Mouse (Mus musculus) layer of hippocampus, adult 2 months (tissue): ENCODE results near the gene Cfi. TPM values are rescaled to one million over a fixed set of nuclear protein-coding genes. Genes with fewer than 3 reads are reported as not detected.

Experiments used
- DNase-seq, 2 experiments: peaks; one replicate each; pipeline ENCODE4 v3.0.0; 2022; ENCODE audit warnings: low spot score in 2 of 2
- H3K27ac ChIP-seq: fragments of 200-600 bp; 2 replicates; pipeline ENCODE4 v1.8.1; 2022
- H3K4me3 ChIP-seq: fragments of 200-600 bp; 2 replicates; pipeline ENCODE4 v1.8.1; 2022; ENCODE audit warnings: mild to moderate bottlenecking
- CTCF ChIP-seq: fragments of 200-600 bp; conservative IDR thresholded peaks from 2 replicates; pipeline ENCODE4 v1.8.1; 2022; ENCODE audit warnings: antibody characterized with exemption, mild to moderate bottlenecking, moderate library complexity
- total RNA-seq, 2 experiments: library from RNA; stranded (reverse); gene quantifications; 2 replicates each; pipeline ENCODE4 v1.2.3; 2021

The Cfi gene
- total RNA-seq, 2 experiments from 2014 or later: not detected

GRCm38 (mm10) chr3:129830626-129831025 is 5.1 kb upstream of the Cfi start:
- DNase-seq: peak; percentile 4 to 23
- peak overlapping the region; percentile 89 for H3K27ac ChIP-seq
- no peak for TF ChIP-seq CTCF
- H3K4me3 ChIP-seq: peak overlapping the region; percentile 99

GRCm38 (mm10) chr3:129831035-129831568 is 4.6 kb upstream of the Cfi start, which contains the start of gene Gar1:
Gar1 (minus strand) TSS chr3:129831396.
- peak within 1 kb of the TSS; percentile 89 for H3K27ac ChIP-seq
- H3K4me3 ChIP-seq: peak within 1 kb of the TSS; percentile 99
- TF ChIP-seq CTCF: no peak
- peak; percentile 94 for DNase-seq

GRCm38 (mm10) chr3:129836051-129836697 is 490 bp downstream of the Cfi start:
- no peak for DNase-seq
- Histone ChIP-seq H3K4me3 (no peak overlapping the region), H3K27ac (no peak overlapping the region)
- TF ChIP-seq CTCF: no peak

- TF ChIP-seq CTCF: no peak
- no peak overlapping the region for H3K4me3 ChIP-seq
- no peak overlapping the region for H3K27ac ChIP-seq
- DNase-seq: no peak
Observed at GRCm38 (mm10) chr3:129836965-129837364, 1.3 kb downstream of the Cfi start.

GRCm38 (mm10) chr3:129838017-129838416 is 2.3 kb downstream of the Cfi start:
- no peak for DNase-seq
- no peak for TF ChIP-seq CTCF
- no peak overlapping the region for H3K4me3 ChIP-seq
- H3K27ac ChIP-seq: no peak overlapping the region

GRCm38 (mm10) chr3:129845868-129846267 is 10.2 kb downstream of the Cfi start:
- Histone ChIP-seq H3K4me3 (no peak overlapping the region), H3K27ac (no peak overlapping the region)
- no peak for DNase-seq
- TF ChIP-seq CTCF: no peak

GRCm38 (mm10) chr3:129846846-129847245 is 11.2 kb downstream of the Cfi start:
- Histone ChIP-seq H3K4me3 (no peak overlapping the region), H3K27ac (no peak overlapping the region)
- no peak for TF ChIP-seq CTCF
- no peak for DNase-seq

- TF ChIP-seq CTCF: no peak
- no peak overlapping the region for H3K27ac ChIP-seq
- H3K4me3 ChIP-seq: no peak overlapping the region
- no peak for DNase-seq
Observed at GRCm38 (mm10) chr3:129862592-129862991, 26.9 kb downstream of the Cfi start.

GRCm38 (mm10) chr3:129863698-129864097 is 28.0 kb downstream of the Cfi start:
- H3K27ac ChIP-seq: no peak overlapping the region
- TF ChIP-seq CTCF: peak; percentile 79
- peak in 1 of 2 experiments; percentile 39 for DNase-seq
- no peak overlapping the region for H3K4me3 ChIP-seq

- Histone ChIP-seq H3K4me3 (no peak overlapping the region), H3K27ac (no peak overlapping the region)
- no peak for DNase-seq
- no peak for TF ChIP-seq CTCF
Observed at GRCm38 (mm10) chr3:129877327-129877726, 41.6 kb downstream of the Cfi start.

GRCm38 (mm10) chr3:129878405-129879021 is 42.8 kb downstream of the Cfi start, which contains the start of gene Pla2g12a:
Pla2g12a (plus strand) TSS chr3:129878606.
- peak within 1 kb of the TSS; percentile 91 for H3K27ac ChIP-seq
- peak within 1 kb of the TSS; percentile 82 for H3K4me3 ChIP-seq

GRCm38 (mm10) chr3:129879131-129879757 is 43.6 kb downstream of the Cfi start:
- no peak for DNase-seq
- TF ChIP-seq CTCF: no peak
- Histone ChIP-seq H3K4me3 (peak overlapping the region; percentile 82), H3K27ac (peak overlapping the region; percentile 91; the same call in 1 of the 2 replicates)

More at GRCm38 (mm10) chr3:129878405-129879021, 42.8 kb downstream of the Cfi start, which contains the start of gene Pla2g12a:
- peak; percentile 91 to 95 for DNase-seq
- TF ChIP-seq CTCF: peak; percentile 41

GRCm38 (mm10) chr3:129879913-129880312 is 44.2 kb downstream of the Cfi start:
- Histone ChIP-seq H3K4me3 (no peak overlapping the region), H3K27ac (no peak overlapping the region)
- no peak for TF ChIP-seq CTCF
- DNase-seq: no peak
